Mouse (Mus musculus) right cerebral cortex, adult 2 months (tissue): ENCODE measurements at regions not wholly inside any gene's neighbourhood (a gene's known extent, or its start where the extent isn't known, plus 50 kb on each side); places are given as distances from the start of the nearest gene placed in this dataset.
"Not testable (repeated sequence)": the region's sequence is repeated elsewhere in the genome, so short reads cannot be mapped to it uniquely, and the experiment has no call there.

Source experiments
- DNase-seq, 2 experiments: peaks; one replicate each; pipeline ENCODE4 v3.0.0; 2021 to 2022; ENCODE audit warnings: low spot score in 2 of 2

GRCm38 (mm10) chr5:7428291-7428690, 83.7 kb upstream of the Zfp804b start:
- DNase-seq, result no peak

GRCm38 (mm10) chr5:7436461-7436860, 91.9 kb upstream of the Zfp804b start:
- no peak for DNase-seq

DNA sequence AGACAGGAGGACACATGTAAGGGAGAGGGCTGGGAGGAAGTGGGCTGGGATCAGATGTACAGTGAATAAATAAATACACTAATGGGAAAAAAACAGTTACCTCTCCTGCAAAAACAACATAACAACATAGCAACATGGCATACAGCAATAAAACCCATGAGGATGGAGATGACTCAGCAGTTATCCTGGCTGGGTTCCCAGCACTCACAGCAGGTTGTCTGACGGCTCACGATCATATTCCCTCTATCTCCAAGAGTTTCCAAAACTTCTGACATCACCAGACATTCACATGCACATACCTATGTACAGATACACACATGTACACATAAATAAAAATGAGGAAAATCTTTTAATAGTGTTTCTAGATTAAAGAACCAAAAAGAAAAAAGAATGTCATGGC, 103.4 kb upstream of the Zfp804b start:
- peak in 1 of 2 experiments; percentile 2 for DNase-seq

DNA sequence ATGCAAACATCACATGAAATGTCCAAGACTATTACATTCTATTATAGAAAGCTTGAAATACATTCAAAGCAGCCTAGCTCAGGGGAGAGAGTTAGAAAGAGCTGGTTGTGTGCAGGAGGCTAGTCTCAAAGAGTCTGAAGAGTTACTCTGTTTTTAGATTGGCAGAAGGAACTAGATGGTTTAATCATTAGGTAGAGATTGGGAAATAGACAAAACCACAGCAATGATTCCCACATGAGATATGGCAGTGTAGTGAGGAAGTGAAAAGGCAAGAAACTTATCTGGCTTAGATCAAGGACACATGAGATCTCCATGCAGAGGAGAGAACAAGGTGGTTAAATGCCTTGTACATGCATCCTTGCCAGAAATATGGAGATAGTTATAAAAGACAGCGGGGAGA, 110.3 kb upstream of the Zfp804b start:
- DNase-seq, result no peak

DNA sequence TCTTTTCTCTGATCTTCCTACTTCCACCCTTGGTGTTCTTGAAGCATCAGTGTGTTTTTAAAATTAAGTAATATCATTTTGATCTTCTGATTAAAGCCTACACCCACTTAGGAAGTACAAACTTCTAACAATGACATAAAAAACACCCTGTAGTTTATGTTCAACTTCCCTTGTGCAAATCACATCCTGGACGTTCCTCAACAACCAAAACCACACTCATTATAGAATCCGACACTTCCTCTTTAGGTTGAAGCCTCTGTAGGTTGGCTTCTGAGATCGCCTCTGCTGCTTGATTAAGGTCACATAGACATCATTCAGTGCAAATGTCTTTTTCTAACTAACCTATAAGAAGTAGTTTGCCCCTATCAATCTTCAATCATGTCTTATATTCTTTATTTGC, 112.5 kb upstream of the Zfp804b start:
- no peak for DNase-seq

DNA sequence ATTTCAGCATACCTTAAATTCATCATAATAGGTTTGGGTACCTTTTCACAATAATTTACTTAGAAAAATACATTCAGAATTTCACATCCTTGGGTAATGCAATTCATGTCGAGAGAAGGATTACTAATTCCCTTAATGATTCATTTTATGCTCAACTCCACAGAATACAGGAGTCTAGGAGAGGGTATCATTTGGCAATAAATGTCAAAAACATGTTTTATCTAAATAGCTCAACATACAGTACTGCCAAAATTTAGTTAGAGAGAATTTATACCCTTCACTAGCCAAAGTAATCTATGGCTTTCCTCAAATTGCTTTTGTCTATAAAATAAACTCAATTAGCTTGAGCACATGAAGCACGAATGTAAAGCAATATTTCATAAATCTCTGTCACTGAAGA, 144.6 kb upstream of the Zfp804b start:
- DNase-seq, result no peak

- no peak for DNase-seq
Observed at GRCm38 (mm10) chr5:7489602-7490001, 145.0 kb upstream of the Zfp804b start.

DNA sequence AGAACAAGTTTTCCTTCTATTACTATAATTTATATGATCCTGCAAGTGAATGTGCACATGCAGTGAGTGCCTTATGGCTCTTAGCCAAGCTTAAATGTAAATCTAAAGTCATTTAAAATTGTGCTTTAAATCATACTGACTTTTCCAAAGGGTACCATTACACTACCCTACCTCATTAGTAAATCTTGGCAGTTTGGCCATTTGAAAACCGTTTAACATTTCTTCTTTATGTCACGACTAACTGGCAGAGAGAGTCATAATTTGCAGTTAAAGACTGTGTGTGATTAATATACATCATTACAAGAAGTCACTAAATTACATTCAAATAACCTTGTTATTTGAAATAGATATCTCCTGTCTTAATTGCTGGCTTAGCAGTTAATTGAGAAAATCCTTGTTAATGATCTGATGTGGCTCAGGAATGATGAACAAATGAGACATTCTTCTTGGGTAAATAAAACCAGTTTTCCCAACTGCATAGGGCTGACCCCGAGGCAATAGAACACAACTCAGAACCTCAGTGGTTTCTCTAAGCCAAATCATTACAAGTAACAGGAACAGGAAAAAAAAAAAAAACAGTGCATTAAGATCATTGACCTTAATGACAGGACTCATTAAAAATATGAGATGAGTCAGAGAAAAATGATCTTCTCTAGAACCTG, 173.1 kb upstream of the Zfp804b start:
- no peak for DNase-seq

DNA sequence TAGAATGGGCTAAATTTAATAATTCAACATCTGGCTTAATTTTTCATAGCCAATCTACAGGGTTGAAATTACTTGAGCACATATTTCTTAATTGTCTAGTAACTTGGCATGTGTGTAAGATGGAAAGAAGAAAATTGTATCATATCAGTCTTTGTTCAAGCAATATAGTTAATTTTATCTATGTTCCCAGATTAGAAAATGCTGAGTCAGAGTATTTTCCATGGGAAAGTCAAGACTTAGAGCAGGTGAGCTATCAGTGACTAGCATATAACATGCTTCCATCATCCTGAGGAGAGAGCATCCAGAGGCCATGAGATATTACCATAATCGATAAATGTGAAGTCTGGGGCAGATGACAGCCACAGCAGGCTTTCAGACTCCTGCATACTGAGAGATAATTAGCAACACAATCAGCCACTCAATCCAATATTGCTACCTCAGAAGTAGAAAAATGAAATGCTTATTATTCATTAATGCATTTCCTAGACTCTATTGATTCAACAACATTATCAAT, 188.2 kb upstream of the Zfp804b start:
- DNase-seq, result no peak

GRCm38 (mm10) chr5:7539812-7540645, 195.5 kb upstream of the Zfp804b start:
- no peak for DNase-seq

DNA sequence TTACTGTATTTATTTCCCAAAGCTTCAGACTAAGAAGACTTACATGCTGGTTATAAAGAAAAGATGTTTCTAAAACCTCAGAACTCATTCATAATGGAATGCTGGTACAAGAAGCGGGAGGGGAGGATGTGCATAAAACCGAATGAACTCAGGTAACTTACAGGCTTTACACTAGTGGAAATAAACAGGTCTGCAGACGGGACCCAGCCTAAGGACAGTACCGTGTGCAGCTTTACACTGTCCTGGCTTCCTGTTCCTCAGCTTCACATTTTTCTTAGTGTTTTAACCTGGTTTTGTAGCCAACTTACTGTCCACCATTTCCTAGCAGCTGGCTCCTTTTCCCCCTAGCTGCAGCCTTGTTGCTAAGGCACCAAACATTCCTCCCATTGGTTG, 196.1 kb upstream of the Zfp804b start:
- DNase-seq, result no peak

DNA sequence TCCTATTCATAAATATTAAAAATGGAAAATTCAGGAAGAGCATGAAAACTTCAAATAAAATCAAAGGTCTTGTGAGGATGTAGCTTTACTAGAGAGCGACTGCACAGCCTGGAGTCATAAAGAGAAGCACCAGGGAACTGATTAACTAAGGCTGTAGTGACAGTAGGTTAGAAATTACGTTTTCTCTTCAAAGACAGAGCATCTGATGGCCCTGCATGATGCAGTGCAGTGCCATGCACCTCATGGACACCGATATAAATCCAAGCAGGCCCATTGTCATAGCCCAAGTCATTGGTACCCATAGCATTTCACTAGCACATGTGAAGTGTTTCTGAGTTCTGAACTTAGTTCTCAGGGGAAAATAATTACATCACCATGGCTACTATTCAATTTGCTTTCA, 199.3 kb upstream of the Zfp804b start:
- DNase-seq, result no peak

GRCm38 (mm10) chr5:7580413-7580812, 235.9 kb upstream of the Zfp804b start:
- no peak for DNase-seq

- DNase-seq, result no peak
Observed at GRCm38 (mm10) chr5:7586547-7586946, 242.0 kb upstream of the Zfp804b start.

GRCm38 (mm10) chr5:7600418-7600817, 255.9 kb upstream of the Zfp804b start:
- DNase-seq, result no peak

- DNase-seq, result no peak
Observed at GRCm38 (mm10) chr5:7607517-7607916, 263.0 kb upstream of the Zfp804b start.

- DNase-seq, result no peak
Observed at GRCm38 (mm10) chr5:7607924-7608323, 263.4 kb upstream of the Zfp804b start.

- DNase-seq, result peak; percentile 6 to 13
Observed at GRCm38 (mm10) chr5:7655280-7655679, 305.0 kb upstream of the Steap4 start.

GRCm38 (mm10) chr5:7701776-7702175, 258.5 kb upstream of the Steap4 start:
- no peak for DNase-seq

GRCm38 (mm10) chr5:7719557-7719956, 240.7 kb upstream of the Steap4 start:
- no peak for DNase-seq

- no peak for DNase-seq
Observed at GRCm38 (mm10) chr5:7720061-7720460, 240.2 kb upstream of the Steap4 start.

GRCm38 (mm10) chr5:7720688-7721087, 239.6 kb upstream of the Steap4 start:
- no peak for DNase-seq

GRCm38 (mm10) chr5:7732566-7732965, 227.7 kb upstream of the Steap4 start:
- DNase-seq, result not testable (repeated sequence)
